Mouse (Mus musculus): Measurements from ENCODE around the gene Nphp4.

The Nphp4 gene

DNA sequence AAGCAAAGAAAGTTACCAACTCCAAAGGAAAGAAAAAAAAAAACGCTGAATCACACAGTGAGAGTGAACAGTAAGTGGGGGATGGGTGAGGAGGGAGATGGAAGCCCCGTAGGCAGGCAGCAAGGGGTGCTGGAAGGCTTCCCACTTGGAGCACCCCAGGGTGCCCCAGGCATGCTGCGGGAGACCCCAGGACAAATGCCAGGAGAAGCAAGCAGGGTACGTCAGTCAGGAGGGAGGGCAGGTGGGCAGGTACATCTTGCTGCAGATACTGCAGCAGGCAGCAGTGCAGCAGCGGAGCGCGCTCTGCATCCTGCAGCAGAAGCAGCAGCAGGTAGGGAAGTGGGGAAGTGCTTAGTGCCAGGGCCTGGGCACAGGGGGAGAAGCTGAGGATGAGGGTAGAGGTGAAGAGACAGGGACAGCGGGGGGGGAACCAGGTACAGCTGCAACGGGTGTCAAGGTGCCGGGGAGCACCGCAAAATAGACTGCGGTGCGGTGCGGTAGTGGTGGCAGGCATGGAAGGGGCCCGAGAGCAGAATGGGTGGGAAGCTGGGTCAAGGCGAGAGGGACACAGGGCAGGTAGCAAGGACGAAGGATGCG is at the start of gene Nphp4:
Nphp4 (plus strand) TSS at position 280 of the 597 bp plus-strand sequence.
- in situ Hi-C loops (cut with MseI, MboI) = no loop called here

DNA sequence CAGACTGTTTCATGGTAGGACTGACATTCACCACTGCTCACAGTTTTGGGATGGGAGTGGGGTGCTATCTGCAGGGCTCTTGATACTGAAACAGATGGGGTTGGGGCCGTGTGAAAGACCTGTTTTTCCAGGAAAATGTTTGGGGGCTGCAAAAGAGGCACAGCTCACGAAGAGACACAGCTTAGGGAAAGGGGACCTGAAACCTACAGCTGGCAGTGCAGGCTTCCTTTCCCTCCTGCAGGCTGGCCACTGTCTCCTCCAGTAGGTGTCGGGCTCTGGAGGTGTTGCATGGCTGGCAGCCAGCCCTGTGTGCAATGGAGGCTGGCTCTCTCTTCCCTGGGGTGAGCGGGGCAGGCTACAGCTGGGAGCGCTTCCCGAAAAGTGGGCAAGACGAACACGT is 48.2 kb upstream of the Nphp4 start:
- in situ Hi-C loops (cut with MseI, MboI) = no loop called here

DNA sequence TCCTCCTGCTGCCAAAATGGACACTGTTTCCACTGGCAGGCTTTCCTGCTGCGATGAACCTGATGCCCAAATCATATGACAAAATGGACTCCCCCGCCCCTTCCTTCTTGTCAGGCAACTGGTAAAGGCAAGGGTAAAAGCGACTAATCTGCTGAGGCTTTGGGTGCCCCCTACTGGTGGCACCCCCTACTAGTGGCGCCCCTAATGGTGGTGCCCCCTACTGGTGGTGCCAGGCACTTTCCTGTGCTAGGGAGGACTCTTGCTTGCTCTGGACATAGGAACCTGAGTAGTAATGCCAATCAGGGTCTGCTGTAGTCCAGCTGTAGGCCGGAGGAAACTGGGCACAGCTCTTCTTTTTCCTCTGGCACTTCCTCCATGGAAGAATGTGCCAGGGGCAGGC is 44.2 kb upstream of the Nphp4 start:
- in situ Hi-C loops (cut with MseI, MboI) = no loop called here

DNA sequence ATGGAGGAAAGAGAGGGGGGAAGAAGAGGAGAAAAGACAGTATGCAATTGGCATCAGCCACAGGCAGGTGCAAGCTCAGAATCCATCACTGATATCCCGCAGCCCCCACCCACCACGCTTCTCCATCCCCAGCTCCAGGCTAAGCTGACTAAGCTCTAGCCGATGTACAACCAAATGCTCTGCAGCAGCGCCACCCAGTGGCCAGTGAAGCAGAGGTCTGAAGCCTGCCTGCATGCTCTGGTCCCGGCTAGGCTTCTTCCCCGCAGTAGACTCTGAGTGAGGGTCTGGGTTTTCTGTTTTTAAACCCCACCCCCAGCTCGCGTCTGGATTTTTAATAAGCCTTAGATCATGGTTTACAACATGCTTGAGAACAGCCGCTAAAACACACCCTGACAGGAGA is 41.7 kb upstream of the Nphp4 start:
- in situ Hi-C loops (cut with MseI, MboI) = no loop called here

DNA sequence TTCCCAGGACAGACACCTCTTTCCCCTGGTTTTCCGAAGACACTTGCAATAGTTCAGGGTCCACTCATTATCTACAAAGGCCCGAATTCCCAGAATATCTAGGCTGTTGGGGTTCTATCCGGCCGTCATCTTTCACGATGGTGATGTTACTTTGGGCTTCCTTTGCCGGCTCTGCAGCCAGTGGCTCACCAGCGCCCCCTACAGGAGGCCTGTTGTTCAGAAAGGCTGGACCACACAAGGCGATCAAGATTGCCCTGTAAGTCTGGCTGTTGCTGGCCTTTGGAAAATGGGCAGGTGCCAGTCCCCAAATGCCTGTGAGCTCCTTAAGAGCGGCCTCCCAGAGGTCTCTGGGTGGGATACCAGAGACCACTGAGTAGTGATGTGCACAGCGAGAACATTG is 41.3 kb upstream of the Nphp4 start:
- in situ Hi-C loops (cut with MseI, MboI) = no loop called here

DNA sequence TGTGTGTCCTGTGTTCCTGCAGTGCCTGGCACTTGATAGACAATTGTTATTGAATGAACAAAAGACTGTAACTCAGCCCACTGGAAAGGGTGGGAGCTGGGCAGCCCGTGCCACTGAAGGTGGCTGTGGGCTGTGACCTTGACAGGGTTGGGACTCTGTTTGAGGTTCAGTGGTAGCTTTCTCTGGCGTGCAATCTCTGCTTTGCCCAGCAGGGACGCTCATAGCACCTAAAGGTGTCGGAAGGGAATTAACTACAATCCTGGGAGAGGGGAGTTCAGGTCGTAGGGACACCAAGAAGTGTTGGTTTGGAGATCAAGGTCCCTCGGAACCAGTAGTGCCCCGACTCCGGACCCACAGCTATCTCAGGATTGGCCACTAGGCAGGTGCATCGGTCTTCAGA is 35.6 kb upstream of the Nphp4 start:
- in situ Hi-C loops (cut with MseI, MboI) = no loop called here

DNA sequence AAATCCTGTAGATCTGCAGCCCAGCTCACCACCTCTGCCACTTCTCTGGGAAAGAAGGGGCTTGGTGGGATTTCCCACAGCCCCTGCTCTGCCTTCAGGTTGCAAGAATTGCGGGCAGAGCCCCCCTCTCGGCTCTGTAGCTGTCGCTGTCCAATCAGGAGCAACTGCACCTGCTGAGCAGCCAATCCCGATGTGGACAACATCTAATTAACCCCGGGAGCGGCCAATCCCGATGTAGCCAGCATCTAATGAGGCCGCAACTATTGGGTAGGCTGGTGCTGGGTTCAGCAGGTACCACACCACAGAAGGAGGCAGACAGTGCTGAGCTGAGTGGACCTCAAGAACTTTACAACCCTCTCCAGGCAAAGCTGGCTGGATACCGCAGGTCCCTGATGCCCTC is 35.0 kb upstream of the Nphp4 start:
- in situ Hi-C loops (cut with MseI, MboI) = no loop called here

DNA sequence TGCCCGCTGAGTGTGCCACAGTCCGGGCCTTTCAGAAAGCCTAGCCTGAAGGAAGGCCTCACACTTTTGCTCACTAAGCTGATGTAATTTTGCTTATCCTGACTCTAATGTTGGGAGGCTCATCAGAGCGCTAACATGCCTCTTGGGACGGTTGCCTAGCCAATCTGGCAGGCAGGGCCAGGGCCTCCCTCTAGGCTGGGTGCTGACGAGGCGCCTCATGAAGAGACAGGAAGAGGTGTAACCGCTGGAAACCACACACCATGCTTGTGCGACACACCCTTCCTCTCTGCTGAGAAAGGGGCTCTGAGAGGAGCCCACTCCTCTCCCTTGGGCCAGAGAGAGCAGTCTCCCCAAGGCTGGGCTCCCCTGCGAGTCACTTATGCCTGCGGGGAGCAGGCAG is 30.3 kb upstream of the Nphp4 start:
- in situ Hi-C loops (cut with MseI, MboI) = no loop called here

DNA sequence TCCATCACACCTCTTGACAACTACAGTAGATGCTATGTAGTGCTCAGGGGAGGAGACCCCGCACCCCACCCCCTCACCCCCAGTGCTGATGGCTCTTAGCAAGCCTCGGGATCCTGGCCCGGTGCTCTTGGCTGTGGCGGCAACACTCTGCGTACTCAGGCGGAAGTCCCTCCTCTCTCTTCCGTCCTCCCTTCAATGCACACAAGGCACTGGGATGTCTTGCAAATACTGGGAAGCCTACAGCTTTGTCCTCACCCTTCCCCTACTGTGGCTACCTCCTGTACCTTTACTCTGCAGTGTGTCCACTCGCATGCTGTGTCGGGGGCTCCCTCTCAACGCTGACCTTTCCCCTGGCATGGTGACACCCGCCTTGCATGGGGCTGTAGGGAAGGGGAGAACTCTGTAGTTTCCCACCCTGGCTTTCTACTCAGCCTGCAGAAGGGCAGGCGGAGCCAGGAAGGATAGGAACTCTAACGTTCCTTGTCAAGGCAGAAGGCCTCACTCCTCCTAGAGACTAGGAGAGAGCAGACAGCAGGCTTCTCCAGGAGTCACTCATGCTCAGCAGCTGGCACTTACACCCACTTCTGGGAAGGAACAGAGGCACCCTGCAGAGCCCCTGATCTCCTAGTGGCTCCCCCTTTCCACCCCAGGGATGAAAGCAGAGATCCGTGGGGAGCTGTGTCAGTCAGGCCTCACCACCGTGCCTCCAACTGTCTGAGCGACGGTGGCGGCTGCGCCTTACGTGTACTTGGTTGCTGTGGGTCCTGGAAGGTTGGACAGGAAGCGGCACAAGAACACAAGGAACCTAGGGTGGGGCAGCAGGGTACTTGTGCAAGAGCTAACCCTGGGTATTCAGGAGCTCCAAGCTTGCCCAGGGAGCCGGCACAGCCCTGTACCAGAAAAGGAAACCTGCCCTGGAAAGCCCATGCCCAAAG is 28.5 kb upstream of the Nphp4 start:
- in situ Hi-C loops (cut with MseI, MboI) = no loop called here

DNA sequence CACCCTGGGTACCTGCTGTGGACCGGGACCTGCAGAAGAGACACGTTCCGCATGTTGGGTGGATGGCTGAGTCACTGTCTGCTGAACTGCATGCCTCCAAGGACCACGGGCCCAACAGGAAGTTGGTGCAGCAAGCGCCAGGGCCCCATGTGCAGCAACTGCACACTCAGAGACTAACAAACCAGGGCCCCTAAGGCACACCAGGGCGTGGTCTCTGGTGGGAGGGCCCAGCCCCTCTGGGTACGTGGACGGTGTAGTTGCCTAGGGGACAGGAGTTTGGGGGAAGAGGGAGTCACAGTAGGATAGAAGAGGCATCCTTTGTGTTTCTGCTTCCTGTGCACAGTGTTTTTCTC is 27.9 kb upstream of the Nphp4 start:
- in situ Hi-C loops (cut with MseI, MboI) = no loop called here

DNA sequence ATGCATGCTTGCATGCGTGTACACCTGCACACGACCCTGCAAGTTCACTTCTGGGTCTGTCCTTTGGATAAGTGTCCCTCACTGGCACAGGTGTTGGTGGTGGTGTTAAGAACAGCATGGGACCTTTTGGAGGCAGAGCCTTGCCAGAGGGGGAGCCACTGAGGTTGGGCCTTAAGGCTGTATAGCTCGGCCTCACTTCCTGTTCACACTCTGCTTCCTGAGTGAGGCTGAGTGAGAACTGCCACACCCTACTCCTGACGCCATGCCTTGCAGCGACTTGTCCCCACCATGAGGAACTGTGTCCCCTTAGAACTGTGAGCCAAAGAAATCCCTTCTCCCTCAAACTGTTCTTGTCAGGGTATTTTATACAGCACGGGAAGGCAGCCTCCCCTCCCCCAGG is 25.1 kb upstream of the Nphp4 start:
- in situ Hi-C loops (cut with MseI, MboI) = no loop called here

DNA sequence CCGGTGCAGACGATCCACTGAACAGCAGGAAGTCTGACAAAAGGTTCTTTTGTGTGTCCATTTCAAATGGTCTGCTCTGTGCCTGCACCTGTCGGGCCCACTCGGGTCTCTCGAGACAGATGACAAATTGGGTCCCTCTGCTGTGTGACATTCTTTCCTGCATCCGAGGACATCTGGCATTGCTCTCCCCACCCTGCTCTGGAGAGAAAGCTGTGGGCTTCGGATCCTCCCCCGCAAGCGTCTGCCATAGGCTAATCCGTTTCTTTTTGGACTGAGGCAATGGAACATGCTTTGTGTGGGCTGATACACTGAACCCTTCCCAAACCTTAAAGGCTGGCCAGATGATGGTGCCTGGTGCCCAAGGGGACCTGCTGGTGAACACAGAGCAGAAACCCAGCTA is 23.4 kb upstream of the Nphp4 start:
- in situ Hi-C loops (cut with MseI, MboI) = no loop called here

DNA sequence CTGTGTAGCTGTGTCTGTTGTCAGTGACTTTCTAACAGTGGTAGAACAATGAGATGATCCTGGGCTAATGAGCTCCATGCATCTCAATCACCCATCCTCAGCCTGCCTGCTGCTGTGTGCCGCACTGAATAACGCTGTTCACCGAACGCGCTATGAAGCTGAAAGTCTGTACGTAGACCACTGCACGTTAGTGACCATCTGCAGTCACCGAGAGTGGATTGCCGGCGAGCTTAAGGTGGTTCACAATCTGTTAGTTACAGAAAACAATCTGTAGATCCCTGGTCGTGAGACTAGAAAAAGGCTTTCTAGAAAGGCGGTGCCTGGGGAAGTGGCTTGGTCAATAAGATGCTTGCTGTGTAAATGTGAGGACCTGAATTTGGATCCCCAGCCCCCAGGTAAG is 22.4 kb upstream of the Nphp4 start:
- in situ Hi-C loops (cut with MseI, MboI) = no loop called here

DNA sequence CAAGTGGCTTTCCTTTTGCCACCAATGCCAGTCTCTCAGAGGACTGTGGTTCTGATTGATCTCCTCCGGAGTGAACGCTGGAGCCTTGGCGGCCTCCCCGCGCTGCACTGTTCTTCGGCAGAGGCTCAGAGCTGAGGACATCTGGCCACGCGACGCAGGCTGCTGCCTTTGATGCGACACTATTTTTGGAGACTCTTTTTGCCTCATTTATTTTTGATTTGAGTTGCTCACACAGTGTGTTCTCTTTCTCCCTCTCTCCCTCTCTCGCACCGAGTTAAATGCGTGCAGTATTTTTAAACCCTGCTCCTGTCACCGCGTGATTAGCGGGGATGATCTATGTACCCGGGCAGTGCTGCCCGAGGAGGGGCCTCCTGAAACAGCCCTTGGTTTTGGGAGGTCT is 19.9 kb upstream of the Nphp4 start:
- in situ Hi-C loops (cut with MseI, MboI) = no loop called here

DNA sequence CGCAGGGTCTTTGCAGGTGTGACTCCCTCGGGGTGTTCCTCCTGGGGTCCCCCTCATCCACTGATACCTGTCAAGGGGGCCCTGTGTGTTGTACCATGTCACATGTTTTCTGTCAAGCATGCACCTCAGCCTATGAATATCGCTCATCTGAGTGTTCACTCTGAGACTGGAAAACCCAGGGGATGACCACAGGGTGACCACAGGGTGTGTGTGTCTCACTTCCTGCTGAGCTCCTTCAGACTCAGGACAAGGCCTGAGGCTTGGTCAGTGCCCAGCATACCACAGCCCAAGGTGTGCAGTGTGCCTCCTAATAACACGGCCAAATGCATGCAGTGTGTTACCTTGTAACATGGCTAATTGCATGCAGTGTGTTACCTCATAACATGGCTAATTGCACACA is 18.8 kb upstream of the Nphp4 start:
- in situ Hi-C loops (cut with MseI, MboI) = no loop called here

DNA sequence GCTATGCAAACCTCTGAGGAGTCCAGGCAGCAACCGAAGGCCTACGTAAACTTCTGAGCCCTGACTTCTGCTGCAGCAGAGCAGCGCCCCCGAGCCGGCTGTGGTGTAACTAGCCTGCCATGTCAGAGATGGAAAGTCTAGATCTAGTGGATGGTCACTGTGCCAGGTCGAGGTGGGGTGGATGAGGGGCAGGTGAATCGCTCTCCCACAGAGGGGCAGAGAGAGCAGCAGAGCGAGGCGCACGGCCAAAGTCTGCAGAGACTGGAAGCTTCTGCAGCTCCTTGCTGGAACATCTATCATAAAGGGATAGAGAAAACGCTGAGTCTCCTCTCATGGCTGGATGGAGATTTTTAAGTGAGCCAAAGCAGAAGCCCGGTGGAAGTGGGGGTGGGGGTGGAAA is 14.0 kb upstream of the Nphp4 start:
- in situ Hi-C loops (cut with MseI, MboI) = no loop called here

DNA sequence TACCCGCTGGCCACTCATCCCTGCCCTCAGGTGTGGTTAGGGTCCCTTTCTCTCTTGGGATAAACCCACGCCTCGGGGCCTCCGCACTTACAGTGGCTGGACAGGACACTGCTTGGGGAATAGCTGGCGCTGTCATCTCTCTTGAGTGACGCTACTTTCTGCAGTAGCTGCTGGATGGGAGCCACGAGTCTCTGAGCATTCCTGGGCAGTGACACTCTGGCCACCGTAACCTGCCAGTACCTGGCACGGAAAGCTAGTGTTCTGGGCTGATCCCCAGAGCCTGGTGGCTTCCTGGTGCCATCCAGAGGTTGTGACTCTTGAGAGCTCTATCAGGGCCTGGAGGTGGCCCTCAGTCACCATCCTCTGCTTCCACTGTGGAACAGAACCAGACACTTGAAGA is 13.4 kb upstream of the Nphp4 start:
- in situ Hi-C loops (cut with MseI, MboI) = no loop called here

DNA sequence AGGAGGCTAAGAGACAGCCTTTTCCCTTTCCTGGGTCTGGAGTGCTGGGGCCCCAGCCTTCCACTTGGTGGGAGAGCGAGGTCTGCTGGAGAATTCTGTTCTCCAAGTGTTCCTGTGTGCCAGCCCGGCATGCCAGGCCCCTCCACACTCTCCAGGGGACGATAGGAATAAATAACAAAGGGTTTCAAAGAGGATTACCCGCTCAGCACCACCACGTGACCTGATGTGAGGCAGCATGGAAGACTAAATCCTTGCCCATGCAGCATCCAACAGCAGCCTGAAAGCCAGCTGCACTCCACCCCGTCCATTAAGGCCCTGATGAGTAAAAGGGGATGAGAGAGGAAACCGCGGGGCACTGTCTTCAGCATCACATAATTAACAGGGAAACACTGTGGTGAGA is 11.4 kb upstream of the Nphp4 start:
- in situ Hi-C loops (cut with MseI, MboI) = no loop called here

DNA sequence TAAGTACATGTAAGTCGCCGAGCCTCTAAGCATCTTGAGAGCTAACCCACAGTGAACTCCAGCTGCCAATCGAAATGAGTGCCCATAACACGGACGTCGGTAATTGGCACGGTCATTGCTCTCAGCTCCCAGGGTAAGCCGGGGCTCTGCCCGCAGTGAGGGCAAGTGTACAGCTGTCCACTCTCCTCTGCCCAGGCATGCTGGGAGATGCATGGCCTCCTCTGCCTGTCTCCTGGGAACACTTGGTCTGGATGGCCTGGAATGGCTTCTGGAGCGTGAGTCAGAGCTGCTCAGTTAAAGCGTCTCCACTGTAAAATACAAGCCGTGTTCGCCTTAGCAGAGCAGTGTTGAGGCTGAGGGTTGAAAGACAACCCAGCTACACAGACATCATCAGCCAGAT is 9.9 kb upstream of the Nphp4 start:
- in situ Hi-C loops (cut with MseI, MboI) = no loop called here

DNA sequence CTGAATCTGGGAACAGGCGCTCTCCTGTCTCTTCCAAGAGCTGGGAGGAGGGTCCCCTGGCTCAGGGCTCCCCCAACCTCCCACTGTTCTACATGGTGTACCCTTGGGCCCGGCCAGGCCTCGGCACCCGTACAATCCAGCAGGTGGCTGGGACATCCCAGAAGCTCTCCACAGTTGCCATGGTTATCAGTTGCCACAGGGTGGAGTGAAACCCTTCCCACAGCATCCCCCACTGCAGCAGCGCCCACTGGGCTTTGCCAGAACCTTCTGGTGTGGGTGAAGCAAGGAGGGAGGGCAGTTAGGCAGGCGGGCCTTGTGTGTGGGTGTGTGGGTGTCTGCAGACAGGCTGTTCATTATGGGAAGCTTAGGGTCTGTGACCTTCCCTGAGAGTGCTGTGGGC is 8.6 kb upstream of the Nphp4 start:
- in situ Hi-C loops (cut with MseI, MboI) = no loop called here

DNA sequence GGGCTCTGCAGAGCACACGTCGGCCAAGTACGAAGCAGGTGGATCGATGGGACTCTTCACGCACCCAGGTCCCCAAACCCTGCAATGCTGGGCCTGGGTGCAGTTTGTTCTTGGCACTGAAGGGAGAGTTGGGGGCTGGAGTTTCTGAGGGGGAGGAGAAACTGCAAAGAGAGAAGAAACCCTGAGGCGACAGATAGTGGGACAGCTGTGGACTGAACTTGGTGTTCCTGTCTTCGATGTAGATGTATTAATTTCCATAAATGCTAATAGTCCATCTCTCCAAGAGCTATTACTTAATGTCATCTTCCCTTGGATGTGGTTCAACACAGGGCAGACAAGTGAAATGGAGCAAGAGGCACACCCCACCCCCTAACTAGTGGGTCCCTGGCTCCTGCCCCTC is 565 bp upstream of the Nphp4 start:
- in situ Hi-C loops (cut with MseI, MboI) = no loop called here

DNA sequence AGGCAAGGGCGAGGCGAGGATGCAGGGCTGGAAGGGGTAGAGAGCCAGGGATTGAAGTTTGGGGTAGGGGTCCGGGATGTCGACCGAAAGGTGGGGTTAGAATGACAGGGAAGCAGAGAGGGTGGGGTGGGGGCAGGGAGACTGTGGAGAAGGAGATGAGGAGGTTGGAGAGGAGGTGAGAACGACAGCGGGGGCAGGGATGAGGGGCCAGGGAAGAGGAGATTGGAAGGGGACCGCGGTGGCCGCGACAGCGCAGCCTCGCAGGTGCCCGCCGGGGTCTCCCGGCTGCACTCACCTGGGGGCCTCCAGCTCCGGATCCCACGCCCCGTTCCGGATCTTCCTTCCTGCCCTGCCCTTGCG is 580 bp downstream of the Nphp4 start:
- in situ Hi-C loops (cut with MseI, MboI) = no loop called here

DNA sequence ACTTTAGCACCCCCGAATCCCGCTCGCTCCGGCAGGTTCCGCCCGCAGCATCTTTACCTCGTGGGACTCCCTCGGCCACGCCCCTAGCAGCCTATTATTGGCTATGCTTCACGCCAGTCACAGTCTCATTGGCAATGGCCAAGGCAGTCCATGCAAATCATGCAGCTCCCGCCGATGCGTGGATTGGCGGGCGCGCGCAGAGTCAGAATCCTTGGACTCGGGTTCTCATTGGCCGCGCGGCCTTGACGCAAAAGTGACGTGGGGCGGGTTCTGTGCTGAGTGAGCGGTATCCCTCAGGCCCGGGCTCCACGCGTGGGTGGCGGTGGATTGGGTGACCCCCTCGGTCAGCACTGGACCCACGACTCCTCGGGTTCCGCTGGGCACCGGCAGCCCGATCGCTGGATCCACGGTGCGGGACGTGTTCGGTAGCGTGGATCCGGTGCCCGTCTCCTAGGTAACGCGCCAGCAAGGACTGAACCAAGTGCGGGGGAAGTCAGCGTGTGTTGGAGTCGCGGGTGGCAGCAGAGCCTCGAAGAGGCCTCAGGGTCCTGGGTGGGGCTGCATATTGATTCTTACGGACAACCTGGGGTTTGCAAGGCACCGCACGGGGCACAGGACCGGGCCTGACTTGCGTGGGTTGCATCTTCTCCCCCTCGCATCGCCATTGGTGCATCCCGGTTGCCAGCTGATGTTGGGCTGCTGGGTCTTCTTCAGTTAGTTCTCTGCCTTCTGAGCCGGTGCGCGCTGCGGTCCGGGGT is 1.1 kb downstream of the Nphp4 start, which contains the start of gene Kcnab2:
Kcnab2 (minus strand) TSS at position 406 of the 758 bp plus-strand sequence.
- in situ Hi-C loops (cut with MseI, MboI) = no loop called here
